Mouse (Mus musculus) heart, postnatal 0 days (tissue): ENCODE data around the gene Nynrin.

Experiments
- CTCF ChIP-seq: IDR thresholded peaks from 2 replicates; pipeline ENCODE4 v1.5.1; 2016; ENCODE audit warnings: antibody characterized with exemption, control low read depth, low read depth
- EP300 ChIP-seq: IDR thresholded peaks from 2 replicates; pipeline ENCODE4 v1.6.1; 2016; ENCODE audit warnings: antibody characterized with exemption, low read depth

- no peak for TF ChIP-seq CTCF
- TF ChIP-seq EP300: no peak
Observed at GRCm38 (mm10) chr14:55814885-55815284, 38.9 kb upstream of the Nynrin start.
